Mouse (Mus musculus): ENCODE measurements around the gene Mdga1.

Gene Mdga1

DNA sequence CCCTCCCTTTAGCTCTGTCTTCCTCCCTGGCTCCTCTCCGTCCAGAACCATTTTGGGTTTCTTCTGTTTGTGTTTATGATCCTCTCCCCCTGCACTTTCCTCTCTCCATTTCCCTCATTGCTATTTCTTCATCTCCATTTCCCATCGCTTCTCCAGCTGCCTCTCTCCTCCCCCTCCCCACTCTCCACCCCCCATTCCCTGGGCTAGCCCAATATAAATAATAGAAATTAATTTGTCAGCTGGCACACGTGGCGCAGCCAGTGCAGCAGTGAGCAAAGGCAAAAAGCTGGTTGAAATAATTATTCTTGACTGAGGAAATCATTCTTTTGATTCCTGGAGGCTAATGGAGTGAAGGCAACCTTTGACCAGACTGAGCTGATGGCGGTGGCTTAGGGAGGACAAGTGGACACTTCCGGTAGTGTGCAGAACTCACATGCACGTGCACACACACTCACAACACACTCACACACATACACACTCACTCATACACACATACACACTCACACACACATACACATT, at the start of gene Mdga1:
Gene Mdga1, minus strand, starts transcription at position 51 of the 519 bp plus-strand sequence.
- DNase-seq (ENCODE audit: low read depth, low spot score): no peak

GRCm38 (mm10) chr17:30018927-30019610, 49.2 kb upstream of the Mdga1 start:
- no peak for DNase-seq (ENCODE audit: low read depth, low spot score)

GRCm38 (mm10) chr17:30014660-30015059, 44.8 kb upstream of the Mdga1 start:
- DNase-seq (ENCODE audit: low read depth, low spot score): peak; percentile 57

DNA sequence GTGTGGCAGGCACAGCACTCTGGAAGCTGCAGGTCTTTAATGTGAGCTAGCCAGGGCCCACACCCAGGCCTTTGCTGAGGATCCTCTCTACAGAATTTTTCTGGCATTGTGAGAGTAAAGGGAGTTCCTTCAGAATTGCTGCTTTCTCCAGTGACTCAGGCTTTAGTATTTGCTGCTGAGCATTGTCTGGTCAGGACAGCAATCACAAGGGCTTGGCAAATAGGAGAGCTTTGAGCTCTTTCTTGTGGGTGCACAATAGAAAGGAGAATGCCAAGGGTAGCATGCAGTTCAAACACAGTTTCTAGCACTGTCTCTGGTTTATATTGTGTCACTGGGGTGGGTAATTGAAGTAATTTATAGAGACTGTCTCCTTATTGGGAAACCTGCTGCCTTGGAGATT, 38.5 kb upstream of the Mdga1 start:
- peak; percentile 22 for DNase-seq (ENCODE audit: low read depth, low spot score)

DNA sequence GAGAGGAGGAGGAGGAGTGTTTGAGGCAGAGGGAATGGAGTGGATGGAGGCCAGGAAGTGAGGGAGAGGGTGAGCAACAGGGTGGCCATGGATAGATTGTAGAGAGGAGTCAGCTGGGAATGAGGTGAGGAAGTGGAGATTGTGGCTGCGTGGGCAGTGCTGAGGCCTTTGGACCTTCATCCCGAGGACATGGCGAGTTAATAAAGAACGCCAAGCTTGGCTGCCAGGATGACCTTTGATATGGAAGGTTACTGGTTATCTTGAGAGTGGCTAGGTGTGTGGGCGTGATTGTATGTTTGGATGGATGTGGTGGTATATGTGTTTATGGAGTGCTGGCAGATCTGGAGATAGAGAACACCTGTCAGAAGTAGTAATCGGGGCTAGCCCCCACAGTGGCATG, 38.0 kb upstream of the Mdga1 start:
- no peak for DNase-seq (ENCODE audit: low read depth, low spot score)

GRCm38 (mm10) chr17:30006877-30007276, 37.0 kb upstream of the Mdga1 start:
- no peak for DNase-seq (ENCODE audit: low read depth, low spot score)

DNA sequence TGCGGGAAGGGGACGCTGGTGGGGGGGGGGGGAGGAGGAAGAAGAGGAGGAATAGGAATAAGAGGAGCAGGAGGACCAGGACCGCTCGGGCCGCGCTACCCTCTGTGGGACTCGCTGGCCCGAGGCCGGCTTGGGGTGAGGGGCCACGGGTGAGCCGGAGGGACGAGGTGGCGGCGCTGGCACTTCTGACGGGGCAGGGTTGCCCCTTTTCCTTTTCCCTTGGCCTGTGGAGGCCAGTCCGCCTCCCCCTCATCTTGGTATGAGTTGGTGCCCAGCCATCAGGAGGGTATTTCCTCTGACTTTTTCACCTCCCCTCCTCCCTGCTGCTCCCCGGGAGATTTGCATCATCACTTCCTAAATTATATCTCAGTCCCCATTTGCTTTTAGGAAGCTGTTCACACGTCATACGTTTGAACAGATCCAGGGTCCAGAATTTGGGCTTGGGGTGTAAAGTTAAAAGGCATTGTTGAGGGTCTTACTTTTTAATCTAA, 35.6 kb upstream of the Mdga1 start:
- DNase-seq (ENCODE audit: low read depth, low spot score): no peak

DNA sequence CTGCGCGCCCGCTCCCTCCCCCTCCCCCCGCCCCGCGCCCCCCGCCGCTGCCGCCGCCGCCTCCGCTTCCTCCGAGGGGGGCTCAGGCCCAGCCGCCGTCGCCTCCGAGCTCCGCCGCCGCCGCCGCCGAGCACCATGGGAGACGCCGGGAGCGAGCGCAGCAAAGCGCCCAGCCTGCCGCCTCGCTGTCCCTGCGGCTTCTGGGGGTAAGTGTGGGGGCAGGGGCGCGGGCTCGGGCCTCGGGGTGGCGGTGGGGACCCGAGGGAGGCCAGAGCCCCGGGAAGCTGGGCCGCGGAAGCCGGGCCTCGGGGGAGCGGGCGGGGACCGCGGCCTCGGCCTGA, 35.2 kb upstream of the Mdga1 start:
- DNase-seq (ENCODE audit: low read depth, low spot score): no peak

- DNase-seq (ENCODE audit: low read depth, low spot score): peak; percentile 98
These were observed 34.6 kb upstream of the Mdga1 start, which contains the start of gene Zfand3 for GRCm38 (mm10) chr17:30004203-30005102. Zfand3 (plus strand) TSS chr17:30004733.

- DNase-seq (ENCODE audit: low read depth, low spot score): peak; percentile 26
These were observed 28.8 kb upstream of the Mdga1 start for GRCm38 (mm10) chr17:29998566-29999295.

- DNase-seq (ENCODE audit: low read depth, low spot score): no peak
These were observed 27.8 kb upstream of the Mdga1 start for GRCm38 (mm10) chr17:29997726-29998125.

DNA sequence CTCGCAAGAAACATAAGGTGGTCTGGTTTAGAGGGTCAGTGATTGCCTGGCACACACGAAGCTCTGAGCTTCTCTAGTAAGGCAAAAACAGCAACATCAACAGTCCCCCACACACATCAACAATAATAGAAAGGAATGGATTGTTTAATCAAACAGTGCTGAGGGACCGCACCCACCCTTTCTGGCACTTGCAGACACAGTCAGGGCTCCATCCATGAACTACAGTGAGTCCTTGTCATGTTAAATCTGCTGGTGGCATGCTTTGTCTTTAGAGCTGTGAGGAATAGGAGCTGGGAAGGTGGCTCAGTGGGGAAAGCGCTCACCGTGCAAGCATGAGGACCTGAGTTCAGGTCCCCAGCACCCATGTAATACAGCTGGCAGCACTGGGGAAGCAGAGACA, 26.1 kb upstream of the Mdga1 start:
- DNase-seq (ENCODE audit: low read depth, low spot score): peak; percentile 76

DNA sequence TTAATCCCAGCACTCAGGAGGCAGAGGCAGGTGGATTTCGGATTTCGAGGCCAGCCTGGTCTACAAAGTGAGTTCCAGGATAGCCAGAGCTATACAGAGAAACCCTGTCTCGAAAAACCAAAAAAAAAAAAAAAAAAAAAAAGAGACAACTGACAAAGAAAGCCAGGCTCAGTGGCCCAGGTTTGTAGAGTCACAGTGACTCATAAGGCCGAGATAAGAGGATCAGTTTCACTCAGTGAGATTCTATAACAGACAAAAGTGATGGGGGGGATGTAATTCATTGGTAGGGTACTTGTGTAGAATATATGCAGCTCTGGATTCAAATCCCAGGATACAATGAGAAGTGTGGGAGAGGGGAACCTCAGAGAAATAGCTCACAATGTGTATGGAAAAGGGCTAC, 24.6 kb upstream of the Mdga1 start:
- no peak for DNase-seq (ENCODE audit: low read depth, low spot score)

DNA sequence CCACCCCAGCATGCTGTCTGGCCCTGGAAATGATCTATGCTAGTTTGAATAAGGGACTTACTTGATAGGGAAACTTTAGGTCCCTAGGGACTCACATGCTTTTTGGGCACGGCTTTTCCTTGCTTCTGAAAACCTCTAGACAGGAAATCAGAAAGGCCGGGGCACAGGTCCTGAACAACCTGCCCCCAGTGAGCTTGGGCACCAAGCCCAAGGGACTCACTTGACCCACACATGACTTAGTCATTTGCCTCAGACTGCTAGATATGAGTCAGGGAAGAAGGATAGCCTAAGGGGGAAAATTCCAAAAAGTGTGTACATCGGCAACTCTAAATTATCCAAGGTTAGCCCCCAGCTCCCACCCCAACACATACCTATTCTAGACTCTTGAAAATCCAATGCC, 24.1 kb upstream of the Mdga1 start:
- DNase-seq (ENCODE audit: low read depth, low spot score): no peak

DNA sequence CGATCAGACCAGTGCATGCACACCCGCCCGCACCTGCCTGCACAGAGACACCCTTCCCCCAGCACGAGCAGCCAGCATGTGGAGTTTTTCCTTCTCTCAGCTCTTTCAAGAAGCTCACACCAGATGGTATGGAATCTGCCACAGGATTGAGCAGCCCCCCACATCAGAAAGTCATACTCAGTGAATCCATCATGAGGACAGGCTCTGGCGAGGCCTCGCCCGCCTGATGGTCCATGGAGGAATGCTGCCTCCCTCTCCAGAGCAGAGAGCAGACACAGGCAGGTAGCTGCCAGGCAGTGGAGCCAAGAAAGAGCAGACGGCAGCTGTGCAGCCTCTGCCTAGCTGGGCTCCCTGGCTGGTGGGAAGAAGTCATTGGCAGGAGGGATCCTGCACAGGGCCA, 23.6 kb upstream of the Mdga1 start:
- peak; percentile 44 for DNase-seq (ENCODE audit: low read depth, low spot score)

DNA sequence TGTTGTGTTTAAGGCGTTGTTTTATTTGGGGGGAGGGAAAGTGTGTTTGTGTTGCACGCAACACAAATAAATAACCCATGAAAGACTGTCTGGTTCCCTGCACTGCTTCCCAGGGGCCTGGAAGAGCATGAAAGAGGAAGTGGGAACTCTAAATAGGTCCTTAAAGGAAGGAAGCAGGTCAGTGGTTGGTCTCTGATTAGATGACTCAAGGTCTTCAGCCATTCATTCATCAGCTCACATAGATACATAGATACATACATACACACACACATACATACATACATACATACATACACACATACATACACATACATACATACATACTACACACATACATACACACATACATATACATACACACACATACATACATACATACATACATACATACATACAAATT, 21.0 kb upstream of the Mdga1 start:
- no peak for DNase-seq (ENCODE audit: low read depth, low spot score)

DNA sequence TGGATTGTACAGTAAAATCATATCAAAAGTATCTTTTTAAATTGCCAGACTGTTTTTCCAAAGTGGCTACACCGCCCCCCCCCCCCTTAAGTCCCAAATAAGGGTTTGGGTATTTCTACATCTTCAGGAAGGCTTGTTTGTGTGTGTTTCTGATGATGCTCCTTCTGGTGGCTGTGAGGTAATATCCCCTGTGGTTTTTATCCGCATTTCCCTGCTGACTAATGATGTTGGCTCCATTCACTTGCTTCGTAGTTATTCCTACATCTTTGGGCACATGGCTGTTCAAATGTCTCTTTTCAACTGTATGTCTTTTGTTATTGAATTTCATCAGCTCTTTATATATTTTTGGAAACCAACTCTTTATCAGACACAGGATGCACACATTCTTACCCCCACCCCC, 20.2 kb upstream of the Mdga1 start:
- no peak for DNase-seq (ENCODE audit: low read depth, low spot score)

GRCm38 (mm10) chr17:29989653-29990052, 19.8 kb upstream of the Mdga1 start:
- no peak for DNase-seq (ENCODE audit: low read depth, low spot score)

DNA sequence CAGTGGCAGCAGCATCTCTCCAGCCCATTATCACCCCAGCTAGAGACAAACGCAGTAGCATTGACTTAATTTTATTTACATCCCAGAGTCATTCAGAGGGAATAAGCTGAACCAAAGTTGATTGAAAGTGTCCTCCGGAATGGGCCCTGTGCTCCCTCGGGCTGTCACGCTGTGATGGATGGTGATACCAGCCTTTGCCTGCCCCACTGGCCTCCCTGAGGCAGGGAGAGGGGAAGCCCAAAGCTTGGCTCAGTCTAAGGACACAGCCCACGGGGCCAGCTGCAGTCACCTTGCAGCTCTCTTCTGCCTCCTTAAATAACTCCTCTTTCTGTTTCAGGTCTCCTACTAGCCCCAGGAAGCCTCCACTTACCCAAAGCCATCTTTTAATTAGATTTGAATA, 18.3 kb upstream of the Mdga1 start:
- no peak for DNase-seq (ENCODE audit: low read depth, low spot score)

DNA sequence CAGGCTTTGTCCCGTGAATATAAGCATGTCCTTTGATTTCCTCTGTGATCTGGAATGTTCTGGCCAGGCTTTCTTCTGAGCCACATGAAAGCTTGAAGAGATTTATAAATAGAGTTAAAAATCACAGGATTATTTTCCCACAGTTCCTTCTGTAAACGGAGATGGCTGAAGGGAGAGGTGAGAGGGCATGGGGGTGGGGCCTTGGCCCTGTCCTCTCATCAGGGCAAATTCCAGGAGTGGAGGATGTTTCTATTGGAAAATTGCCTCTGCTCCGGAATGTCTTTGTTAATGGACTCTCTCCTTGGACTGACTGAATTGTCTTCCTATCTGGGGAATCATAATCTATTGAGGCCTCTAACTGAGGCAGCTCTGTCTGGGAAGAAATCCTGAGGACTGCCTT, 15.6 kb upstream of the Mdga1 start:
- DNase-seq (ENCODE audit: low read depth, low spot score): peak; percentile 38

GRCm38 (mm10) chr17:29984931-29985330, 15.0 kb upstream of the Mdga1 start:
- DNase-seq (ENCODE audit: low read depth, low spot score): no peak

DNA sequence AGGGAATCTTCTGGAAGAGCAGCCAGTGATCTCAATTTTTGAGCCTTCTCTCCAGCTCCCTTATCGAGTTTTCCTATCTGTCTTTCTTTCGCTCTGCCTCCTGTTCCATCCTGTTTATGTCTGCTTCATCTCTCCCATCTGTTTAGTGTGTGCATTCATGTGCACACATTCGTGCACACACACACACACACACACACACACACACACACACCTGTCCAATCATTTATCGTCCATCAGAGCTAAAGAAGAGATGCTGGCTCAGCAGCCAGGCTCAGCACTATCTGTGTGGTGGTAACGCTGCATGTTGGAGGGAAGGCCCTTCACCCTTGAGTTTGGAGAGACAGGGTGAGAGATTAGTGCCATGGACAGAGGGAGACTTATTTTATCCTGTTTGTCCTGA, 13.3 kb upstream of the Mdga1 start:
- DNase-seq (ENCODE audit: low read depth, low spot score): no peak
